ENCODE assay signal across 28 mouse cellular contexts in the genomic region with DNA sequence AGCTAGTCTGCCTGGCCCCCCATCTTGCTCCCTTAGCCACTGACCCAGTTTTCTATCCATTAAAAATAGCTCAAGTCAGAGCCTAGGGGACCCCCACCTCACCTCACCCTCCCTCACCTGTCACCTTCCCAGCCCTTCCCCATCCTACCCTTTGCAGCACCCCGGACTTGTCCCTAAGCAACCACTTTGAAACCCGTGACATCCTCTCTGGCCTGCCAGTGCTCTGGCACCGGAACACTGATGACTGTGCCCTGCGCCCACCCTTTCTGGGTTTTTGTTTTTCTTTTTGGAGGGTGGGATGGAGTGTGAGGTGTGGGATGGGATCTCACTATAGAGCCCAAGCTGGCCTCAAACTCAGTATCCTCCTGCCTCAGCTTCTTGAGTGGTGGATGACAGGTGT. TPM values are rescaled to one million over a fixed set of nuclear protein-coding genes. Genes with fewer than 3 reads are reported as not detected.
DNase-seq lines count a peak whose midpoint lies in the region; ATAC-seq lines count a peak whose summit lies in the region.
"Had no signal": no experiment of that assay in that cellular context is flagged by ENCODE, and none has a peak within 500 bp of the region (broad histone marks: within the 10 kb centered on the region; RNA-seq: fewer than 3 reads in every experiment).

No protein-coding gene starts in this region.

- peak; percentile 55 for DNase-seq in cerebellum, adult 11-12 months
- DNase-seq in cerebellum, postnatal 4 days (ENCODE audit: low spot score in 2 of 2): no peak
- peak; percentile 33 to 46 for DNase-seq in cerebellum, postnatal 25 days
- DNase-seq in cerebellum, adult 8-10 months: no peak
- peak; percentile 67 for DNase-seq in midbrain, embryonic 11.5 days (ENCODE audit: low spot score, missing footprints)
- DNase-seq in midbrain, embryonic 10.5 days (ENCODE audit: low spot score): no peak
- DNase-seq: adrenal gland, adult 2 months; adrenal gland, postnatal 14 days; B cell, adult 2 months; embryo, embryonic 11 days; gastrocnemius, postnatal 10 days; heart, adult 11 months; heart, postnatal 10 days; heart, postnatal 36 days; kidney, adult 11 months; kidney, adult 8-10 months had no signal

- H3K4me1 ChIP-seq in midbrain, embryonic 11.5 days (ENCODE audit: control insufficient read depth, insufficient read depth, low read length): peaks cover 21% of the 10 kb centered on the region
- H3K4me1 ChIP-seq in midbrain, embryonic 10.5 days: peaks cover 50% of the 10 kb centered on the region

- 84% methylated on average over 4 of the region's 4 CpGs for WGBS in midbrain, embryonic 11.5 days
- WGBS in midbrain, embryonic 10.5 days: 91% methylated on average over 4 of the region's 4 CpGs

- H3K4me2 ChIP-seq in midbrain, embryonic 11.5 days: no peak overlapping the region
- H3K4me2 ChIP-seq: embryonic facial prominence, embryonic 13.5 days; forebrain, embryonic 12.5 days; forebrain, embryonic 15.5 days; heart, embryonic 12.5 days; heart, embryonic 15.5 days; hindbrain, embryonic 13.5 days; intestine, embryonic 15.5 days had no signal

- H3K9ac ChIP-seq in midbrain, embryonic 11.5 days (ENCODE audit: low read length): no peak overlapping the region
- H3K9ac ChIP-seq: embryonic facial prominence, embryonic 13.5 days; forebrain, embryonic 12.5 days; forebrain, embryonic 15.5 days; heart, embryonic 12.5 days; heart, embryonic 15.5 days; hindbrain, embryonic 13.5 days; intestine, embryonic 15.5 days had no signal

- H3K27ac ChIP-seq in midbrain, embryonic 11.5 days (ENCODE audit: low read depth, low read length): no peak overlapping the region
- no peak overlapping the region for H3K27ac ChIP-seq in midbrain, embryonic 10.5 days (replicated peaks)
- H3K27ac ChIP-seq: embryonic facial prominence, embryonic 10.5 days; embryonic facial prominence, embryonic 13.5 days; forebrain, embryonic 12.5 days; forebrain, embryonic 15.5 days; heart, embryonic 15.5 days; hindbrain, embryonic 10.5 days; hindbrain, embryonic 13.5 days; intestine, embryonic 15.5 days had no signal

- no peak overlapping the region for H3K4me3 ChIP-seq in midbrain, embryonic 11.5 days (ENCODE audit: low read depth, low read length)
- H3K4me3 ChIP-seq in midbrain, embryonic 10.5 days: no peak overlapping the region
- H3K4me3 ChIP-seq: embryonic facial prominence, embryonic 10.5 days; embryonic facial prominence, embryonic 13.5 days; erythroblast, embryonic 14.5 days; forebrain, embryonic 12.5 days; forebrain, embryonic 15.5 days; heart, embryonic 12.5 days; heart, embryonic 15.5 days; hindbrain, embryonic 10.5 days; hindbrain, embryonic 13.5 days; intestine, embryonic 15.5 days had no signal

- H3K27me3 ChIP-seq in midbrain, embryonic 11.5 days (ENCODE audit: control insufficient read depth, insufficient read depth, low read length): peaks cover 16% of the 10 kb centered on the region
- peaks cover 37% of the 10 kb centered on the region for H3K27me3 ChIP-seq in midbrain, embryonic 10.5 days (ENCODE audit: low read depth, poor library complexity, severe bottlenecking)
- H3K27me3 ChIP-seq: CH12.LX had no signal

- no peak for ATAC-seq in midbrain, embryonic 11.5 days (ENCODE audit: low FRiP score)
- ATAC-seq: forebrain, embryonic 15.5 days; hindbrain, embryonic 16.5 days; intestine, embryonic 15.5 days had no signal

- no peaks in the 10 kb centered on the region for H3K36me3 ChIP-seq in midbrain, embryonic 11.5 days (ENCODE audit: control insufficient read depth, insufficient read depth, low read length)
- peaks cover 14% of the 10 kb centered on the region for H3K36me3 ChIP-seq in midbrain, embryonic 10.5 days
- H3K36me3 ChIP-seq: forebrain, embryonic 12.5 days; forebrain, embryonic 15.5 days; heart, embryonic 12.5 days; heart, embryonic 15.5 days; intestine, embryonic 15.5 days had no signal

- no peaks in the 10 kb centered on the region for H3K9me3 ChIP-seq in midbrain, embryonic 11.5 days (ENCODE audit: control insufficient read depth, low read length)
- no peaks in the 10 kb centered on the region for H3K9me3 ChIP-seq in midbrain, embryonic 10.5 days (replicated peaks)
- H3K9me3 ChIP-seq: embryonic facial prominence, embryonic 10.5 days; embryonic facial prominence, embryonic 13.5 days; forebrain, embryonic 12.5 days; forebrain, embryonic 15.5 days; heart, embryonic 12.5 days; heart, embryonic 15.5 days; hindbrain, embryonic 10.5 days; hindbrain, embryonic 13.5 days; intestine, embryonic 15.5 days had no signal

RNA-seq across cellular contexts. Expression of a gene that starts 7.2 kb away (rescaled TPM):
- 0.86 and 1.3 TPM in 2 replicates for polyA plus RNA-seq in midbrain, embryonic 11.5 days (2014; fragmentation: Nextera tagmentation; extraction: Ambion mirVana)
- 1.1 and 1.2 TPM in 2 replicates for polyA plus RNA-seq in midbrain, embryonic 10.5 days (2016; fragmentation: Nextera tagmentation; extraction: Ambion mirVana)

RNA-seq across cellular contexts. Expression of a gene that starts 25.5 kb away (rescaled TPM):
- 0.21 and 0.33 TPM in 2 replicates for polyA plus RNA-seq in midbrain, embryonic 11.5 days (2014; fragmentation: Nextera tagmentation; extraction: Ambion mirVana)
- 0.36 and 0.42 TPM in 2 replicates for polyA plus RNA-seq in midbrain, embryonic 10.5 days (2016; fragmentation: Nextera tagmentation; extraction: Ambion mirVana)
- polyA plus RNA-seq: heart, embryonic 12.5 days had no signal

RNA-seq across cellular contexts. Expression of a gene that starts 43.9 kb away (rescaled TPM):
- polyA plus RNA-seq in midbrain, embryonic 11.5 days (2014; fragmentation: Nextera tagmentation; extraction: Ambion mirVana): 63.8 and 69.6 TPM in 2 replicates
- polyA plus RNA-seq in midbrain, embryonic 10.5 days (2016; fragmentation: Nextera tagmentation; extraction: Ambion mirVana): 82.8 and 84.2 TPM in 2 replicates

RNA-seq across cellular contexts. Expression of a gene that starts 49.0 kb away (rescaled TPM):
- 51.8 and 58.5 TPM in 2 replicates for polyA plus RNA-seq in midbrain, embryonic 11.5 days (2014; fragmentation: Nextera tagmentation; extraction: Ambion mirVana)
- polyA plus RNA-seq in midbrain, embryonic 10.5 days (2016; fragmentation: Nextera tagmentation; extraction: Ambion mirVana): 168 and 179 TPM in 2 replicates

Comparison
In these comparisons a context has a peak if more than half of its experiments do, and no peak if none do; other contexts are left out.
1. DNase-seq: peak in cerebellum, adult 11-12 months (single experiment), cerebellum, postnatal 25 days (2 of 2) and midbrain, embryonic 11.5 days (single experiment); none in cerebellum, postnatal 4 days (0 of 2), cerebellum, adult 8-10 months (single experiment) and midbrain, embryonic 10.5 days (single experiment).